Mouse (Mus musculus) gastrocnemius, postnatal 25 days (tissue): ENCODE measurements at regions not wholly inside any gene's neighbourhood (a gene's known extent, or its start where the extent isn't known, plus 50 kb on each side); places are given as distances from the start of the nearest gene placed in this dataset.
A peak's percentile ranks its signal among the peaks of the same experiment; 100 is the strongest.

ENCODE experiments used
- DNase-seq: peaks from one replicate; pipeline ENCODE4 v3.0.0; 2022

- no peak for DNase-seq
These were observed 54.1 kb downstream of the Nog start for GRCm38 (mm10) chr11:89247991-89248390.

DNA sequence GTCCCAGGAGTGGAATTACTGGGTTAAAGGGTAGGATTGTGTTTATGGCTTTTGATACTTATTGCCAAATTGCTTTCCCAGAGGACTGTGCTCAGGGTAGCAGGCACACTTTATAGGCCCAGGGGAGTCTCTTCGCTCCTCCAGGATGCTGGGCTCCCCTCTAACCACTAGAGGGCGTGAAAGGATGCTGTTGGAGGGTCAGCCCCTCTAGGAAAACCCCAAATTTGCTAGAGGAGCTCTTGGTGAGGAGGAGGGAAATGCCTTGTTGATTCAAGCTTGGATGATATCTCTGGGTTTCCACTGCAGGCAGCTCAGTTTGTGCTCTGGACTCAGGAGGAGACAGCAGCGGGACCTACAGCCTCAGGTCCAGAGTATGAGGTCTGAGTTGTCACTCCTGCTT is 58.8 kb downstream of the Nog start:
- no peak for DNase-seq

GRCm38 (mm10) chr11:89242130-89242529 is 60.0 kb downstream of the Nog start:
- DNase-seq, result no peak

- no peak for DNase-seq
These were observed 62.2 kb downstream of the Nog start for GRCm38 (mm10) chr11:89239891-89240290.

DNA sequence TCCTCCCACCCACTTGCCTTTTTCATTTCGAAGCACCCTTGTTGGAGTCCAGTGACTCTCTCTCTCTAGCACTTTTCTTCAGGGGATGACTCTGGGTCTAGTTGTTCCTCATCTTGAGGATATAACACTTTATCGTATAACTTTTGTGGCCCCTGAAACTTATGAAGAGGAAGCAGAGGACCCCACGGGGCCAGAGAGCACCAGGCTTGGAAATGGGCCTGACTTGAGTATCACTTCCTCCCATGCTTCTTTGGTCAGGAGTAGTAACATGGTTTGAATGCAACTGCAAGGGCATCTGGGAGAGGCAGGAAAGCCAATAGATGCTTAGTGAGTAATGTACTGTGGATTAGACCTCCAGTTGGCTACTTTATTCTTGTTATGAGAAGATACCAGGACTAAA is 65.2 kb downstream of the Nog start:
- DNase-seq, result no peak

DNA sequence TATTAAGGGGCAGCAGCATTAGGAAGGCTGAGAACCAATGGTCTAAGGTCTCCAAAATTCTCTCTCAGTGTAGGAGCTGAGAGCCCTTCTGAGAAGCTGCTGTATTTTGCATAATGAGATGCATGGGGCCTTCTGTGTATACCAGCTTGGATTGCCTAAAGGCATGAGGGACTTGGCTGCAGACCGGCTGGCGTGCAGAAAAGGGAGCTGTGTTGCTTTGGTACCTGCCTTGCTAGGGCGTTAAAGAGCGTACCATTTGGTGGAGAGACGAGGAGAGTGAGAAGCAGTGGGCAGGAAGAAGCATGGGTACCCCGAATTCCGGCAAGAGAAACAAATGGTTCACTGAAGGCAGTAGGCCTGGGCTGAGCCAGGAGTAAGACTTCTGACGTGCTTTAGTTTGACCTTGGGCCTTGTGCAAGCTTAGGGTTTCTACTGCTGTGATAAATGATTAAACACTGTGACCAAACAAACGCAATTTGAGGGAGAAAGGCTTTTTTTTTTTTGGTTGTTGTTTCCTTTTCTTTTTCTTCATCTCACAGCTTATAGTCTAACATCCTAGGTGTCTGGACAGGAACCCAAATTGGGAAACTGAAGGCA is 69.2 kb downstream of the Nog start:
- no peak for DNase-seq

DNA sequence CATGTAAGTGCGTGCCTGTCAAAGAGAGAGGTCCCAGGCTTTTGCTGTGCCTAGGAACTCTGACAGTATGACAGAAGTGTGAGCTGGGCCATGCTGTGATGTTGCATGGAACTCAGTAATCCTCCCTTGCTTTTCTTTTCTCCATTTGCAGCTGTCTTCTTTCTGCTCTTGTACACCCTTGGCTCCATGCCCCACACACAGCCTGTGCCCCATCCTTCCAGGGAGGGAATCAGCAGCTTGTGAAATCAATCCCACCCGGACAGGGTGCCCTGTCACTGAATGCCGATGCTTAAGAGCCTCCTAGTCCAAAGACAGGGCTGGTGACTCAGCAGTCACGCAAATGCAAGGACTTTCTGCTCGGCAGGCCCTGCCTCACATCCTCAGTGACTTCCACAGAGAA is 72.4 kb downstream of the Nog start:
- no peak for DNase-seq

GRCm38 (mm10) chr11:89213204-89213603 is 88.9 kb downstream of the Nog start:
- no peak for DNase-seq

GRCm38 (mm10) chr11:89209531-89209950 is 92.6 kb downstream of the Nog start:
- no peak for DNase-seq

DNA sequence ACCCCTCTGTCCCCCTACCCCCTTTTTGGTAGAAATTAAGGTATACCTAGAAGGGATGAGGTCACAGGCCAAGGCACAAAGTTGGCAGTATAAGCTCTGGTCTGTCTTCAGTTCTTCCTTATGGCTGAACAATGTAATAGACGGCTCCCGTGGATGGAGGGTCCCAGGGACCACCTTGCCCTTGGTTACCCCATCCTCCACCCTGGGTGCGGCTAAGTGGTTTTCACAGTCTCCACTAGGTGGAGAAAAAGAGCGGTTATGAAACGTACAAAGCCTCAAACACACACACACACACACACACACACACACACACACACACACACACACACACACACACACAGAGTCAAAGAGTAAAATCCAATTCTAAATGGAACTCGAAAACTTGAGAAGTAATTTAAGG is 93.1 kb downstream of the Nog start:
- no peak for DNase-seq

DNA sequence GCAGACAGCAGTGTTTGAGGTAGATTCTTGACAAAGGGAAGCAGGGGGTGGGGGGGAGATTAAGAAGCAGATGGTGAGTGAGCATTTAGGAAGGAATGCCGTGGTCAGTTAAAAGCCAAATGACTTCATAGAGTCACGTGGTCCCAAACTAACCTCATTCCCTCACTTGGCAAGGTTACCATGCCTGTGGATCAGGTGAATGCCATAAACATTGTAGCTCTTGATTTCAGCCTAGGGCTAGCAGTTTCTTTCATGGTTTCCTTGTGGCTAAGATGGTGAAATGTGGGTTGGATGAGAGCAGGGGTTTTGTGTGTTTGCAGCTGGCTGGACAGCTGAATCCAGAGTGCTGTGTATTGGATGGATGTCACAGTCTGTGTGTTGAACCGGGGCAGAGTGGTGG is 95.3 kb downstream of the Nog start:
- no peak for DNase-seq

- DNase-seq, result no peak
These were observed 97.1 kb downstream of the Nog start for GRCm38 (mm10) chr11:89204948-89205545.

DNA sequence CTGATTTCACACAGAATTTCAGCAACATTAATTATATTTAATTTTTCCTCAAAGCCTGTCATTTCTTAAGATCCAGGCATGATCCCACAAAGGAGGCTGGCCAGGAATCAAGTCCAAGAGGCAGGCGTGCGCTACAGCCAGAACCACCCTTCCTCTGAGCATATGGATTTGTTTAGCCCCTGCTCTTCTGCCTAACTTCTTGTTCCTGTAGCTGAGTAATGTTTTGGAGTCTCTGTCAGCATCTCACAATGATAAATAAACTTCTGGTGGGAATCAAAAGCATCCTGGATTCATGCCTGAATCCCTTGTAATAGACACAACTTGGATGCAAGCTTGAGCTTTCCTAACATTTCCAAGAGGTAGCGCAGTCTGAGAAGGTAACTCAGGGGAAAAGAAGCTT is 101.7 kb downstream of the Nog start:
- no peak for DNase-seq

DNA sequence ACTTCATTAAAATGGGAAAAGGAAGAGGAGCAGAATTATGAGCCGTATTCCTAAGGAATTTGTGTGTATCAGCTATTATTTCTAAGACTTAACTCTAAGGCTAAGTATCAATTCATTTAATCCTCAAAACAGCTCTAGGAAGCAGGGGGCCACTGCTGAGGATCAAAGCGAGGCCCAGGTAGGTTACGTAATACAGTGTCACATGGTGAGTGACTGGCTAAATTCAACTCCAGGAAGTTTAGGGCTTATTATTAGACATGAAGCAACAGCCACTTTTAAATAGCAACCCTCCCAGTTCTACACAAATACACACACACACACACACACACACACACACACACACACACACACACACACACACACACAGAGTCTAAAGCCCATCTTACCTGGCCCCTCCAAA is 109.3 kb downstream of the Nog start:
- no peak for DNase-seq

DNA sequence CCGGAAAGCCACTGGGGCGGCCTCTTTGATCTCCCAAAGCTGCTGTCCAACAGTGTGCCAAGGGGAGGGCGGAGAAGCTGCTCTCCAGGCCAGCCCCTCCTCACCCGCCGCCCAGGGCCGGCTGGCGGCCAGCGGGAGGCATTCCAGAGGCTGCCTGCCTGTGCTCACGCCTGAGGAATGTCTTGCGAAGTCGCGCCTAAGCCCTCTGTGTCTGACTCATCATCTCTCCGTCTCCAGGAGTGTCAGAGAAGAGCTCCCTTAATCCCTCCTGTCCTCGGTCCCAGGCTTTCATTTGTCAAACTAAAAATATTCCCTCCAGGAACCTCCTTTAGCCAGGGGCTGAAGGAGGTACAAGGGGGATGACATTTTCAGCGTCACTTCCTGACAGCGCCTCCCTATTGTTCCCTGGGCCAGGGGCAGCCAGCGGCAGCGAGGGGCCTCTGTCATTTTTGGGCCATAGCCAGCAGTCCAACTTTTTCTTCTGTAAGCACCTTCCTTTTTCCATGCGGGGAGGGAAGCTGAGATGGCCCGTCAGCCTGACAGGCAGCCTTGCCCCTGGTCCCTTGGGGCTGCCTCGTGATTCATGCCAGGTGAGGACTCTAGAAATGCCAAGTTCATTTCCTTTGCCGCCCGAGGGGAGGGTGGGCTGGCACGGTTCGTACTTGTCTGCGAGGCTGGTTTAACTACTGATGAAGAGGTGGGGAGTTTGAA is 113.4 kb downstream of the Gm525 start:
- peak; percentile 94 for DNase-seq

DNA sequence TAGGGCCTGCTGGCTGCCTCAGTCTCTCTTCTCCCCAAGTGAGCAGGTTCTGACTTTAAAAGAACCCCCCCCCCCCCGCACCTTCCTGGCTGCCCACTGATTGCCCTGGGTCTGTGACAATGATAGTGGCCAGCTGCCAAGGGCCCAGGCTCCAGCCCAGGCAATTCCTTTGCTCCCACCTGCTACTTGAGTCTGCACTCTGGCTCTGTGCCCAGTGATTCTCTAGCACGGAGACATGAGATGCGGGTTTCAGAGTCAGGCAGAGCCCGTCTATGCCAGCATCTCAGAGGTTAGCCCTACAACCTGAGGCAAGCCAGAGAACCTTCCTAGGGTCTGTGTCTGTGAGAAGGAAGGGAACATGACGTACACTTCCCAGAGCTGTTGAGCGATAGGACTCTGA is 112.2 kb downstream of the Gm525 start:
- DNase-seq, result no peak

DNA sequence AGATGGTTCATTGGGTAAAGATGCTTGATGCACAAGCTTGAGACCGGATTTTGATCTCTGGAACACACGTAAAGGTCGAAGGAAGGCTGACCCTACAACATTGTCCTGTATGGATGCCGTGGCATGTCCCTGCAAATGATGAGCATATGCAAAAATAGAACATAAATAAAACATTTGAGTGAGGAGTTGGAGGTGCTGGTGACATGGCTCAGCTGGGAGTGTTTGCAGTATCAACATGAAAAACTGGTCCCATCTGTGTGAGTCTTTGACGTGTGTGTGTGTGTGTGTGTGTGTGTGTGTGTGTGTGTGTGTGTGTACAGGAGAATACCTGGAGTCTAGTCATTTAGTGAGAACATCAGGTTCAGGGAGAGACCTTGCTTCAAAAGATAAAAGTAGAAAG is 107.8 kb downstream of the Gm525 start:
- DNase-seq, result no peak

DNA sequence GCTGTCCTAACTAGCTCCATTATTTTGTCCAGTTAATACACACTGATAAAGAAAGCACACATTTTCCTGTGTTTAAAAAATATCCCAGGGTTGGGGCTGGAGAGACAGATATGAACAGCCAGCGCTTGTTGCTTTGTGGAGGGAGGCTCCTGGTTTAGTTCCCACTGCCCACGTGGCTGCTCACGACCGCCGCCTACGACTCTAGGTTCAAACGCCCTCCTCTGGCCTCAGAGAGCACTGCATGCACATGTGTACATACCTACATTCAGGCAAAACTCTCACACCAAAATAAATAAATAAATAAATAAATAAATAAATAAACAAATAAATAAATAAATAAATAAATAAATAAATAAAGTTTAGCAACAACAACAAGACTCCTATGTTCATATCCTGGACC is 104.8 kb downstream of the Gm525 start:
- DNase-seq, result no peak

GRCm38 (mm10) chr11:89175511-89175910 is 101.9 kb downstream of the Gm525 start:
- peak; percentile 13 for DNase-seq

DNA sequence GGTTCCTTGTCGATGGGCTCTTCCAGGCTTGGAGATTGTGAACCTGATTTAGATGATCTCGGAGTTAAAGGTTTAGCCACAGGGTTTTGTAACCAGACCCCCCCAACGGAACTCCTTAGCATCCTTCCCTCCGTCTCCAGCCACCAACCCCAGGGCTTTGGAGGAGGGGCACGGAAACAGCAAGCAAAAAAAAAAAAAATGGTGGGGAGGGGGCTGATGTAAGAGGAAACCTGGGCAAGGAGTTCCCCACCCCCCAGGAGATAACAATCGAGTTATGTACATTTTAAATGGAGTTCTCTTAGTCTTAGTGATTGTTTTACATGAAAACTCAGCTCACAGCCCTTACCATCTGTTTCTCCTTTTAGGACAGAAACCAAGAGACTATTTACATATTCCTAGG is 101.3 kb downstream of the Gm525 start:
- DNase-seq, result no peak

GRCm38 (mm10) chr11:89165278-89165677 is 91.6 kb downstream of the Gm525 start:
- peak; percentile 58 for DNase-seq

- no peak for DNase-seq
These were observed 80.1 kb downstream of the Gm525 start for GRCm38 (mm10) chr11:89153466-89154406.

DNA sequence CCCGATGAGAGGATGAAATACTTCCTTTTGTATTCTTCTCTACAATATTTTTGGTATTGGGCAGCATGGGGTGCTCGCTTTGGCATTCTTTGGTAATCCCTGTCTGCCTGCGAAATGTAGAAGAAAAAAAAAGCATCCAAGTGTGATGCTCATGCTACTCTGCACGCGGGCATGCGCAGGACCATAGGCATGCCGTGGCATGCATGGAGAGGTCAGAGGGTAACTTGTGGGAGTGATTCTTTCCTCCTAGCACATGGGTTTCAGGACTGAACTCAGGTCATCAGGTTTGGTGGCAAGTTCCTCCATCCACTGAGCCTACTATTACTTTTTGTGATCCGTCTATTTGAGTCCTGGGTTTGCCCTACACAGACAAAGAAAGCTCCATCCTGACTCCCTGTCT is 74.3 kb downstream of the Gm525 start:
- no peak for DNase-seq
